Mouse (Mus musculus): ENCODE results near the gene Rab27a. TPM values are rescaled to one million over a fixed set of nuclear protein-coding genes. Genes with fewer than 3 reads are reported as not detected.

The Rab27a gene
- polyA plus RNA-seq (2012; rRNA removed): 7.4 and 17.7 TPM in 2 replicates

- peak; percentile 49 for DNase-seq (ENCODE audit: low spot score)
Measured at GRCm38 (mm10) chr9:73044146-73045079, at the start of gene Rab27a. Rab27a (plus strand) TSS chr9:73044854.

- DNase-seq (ENCODE audit: low spot score): no peak
Measured at GRCm38 (mm10) chr9:72996167-72996566, 48.5 kb upstream of the Rab27a start.

- DNase-seq (ENCODE audit: low spot score): no peak
Measured at GRCm38 (mm10) chr9:72996806-72997205, 47.8 kb upstream of the Rab27a start.

DNA sequence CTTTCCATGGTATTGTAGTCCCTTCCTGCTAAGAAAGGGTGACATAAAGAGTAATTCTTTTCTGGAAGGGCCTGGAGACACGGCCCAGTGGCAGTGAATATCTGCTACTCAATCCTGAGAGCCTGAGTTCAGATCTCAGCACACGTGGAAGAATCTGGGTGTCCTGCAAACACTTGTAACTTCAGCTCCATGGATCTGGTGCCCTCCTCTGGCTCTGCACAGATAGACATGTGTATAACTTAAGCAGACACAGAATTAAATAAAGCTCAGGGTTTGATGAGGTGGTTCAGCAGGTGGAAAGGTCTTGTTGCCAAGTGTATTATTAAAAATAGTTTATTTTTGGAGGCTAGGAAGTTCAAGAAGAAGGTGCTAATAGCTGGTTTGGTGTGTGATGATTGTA is 44.2 kb upstream of the Rab27a start:
- no peak for DNase-seq (ENCODE audit: low spot score)

DNA sequence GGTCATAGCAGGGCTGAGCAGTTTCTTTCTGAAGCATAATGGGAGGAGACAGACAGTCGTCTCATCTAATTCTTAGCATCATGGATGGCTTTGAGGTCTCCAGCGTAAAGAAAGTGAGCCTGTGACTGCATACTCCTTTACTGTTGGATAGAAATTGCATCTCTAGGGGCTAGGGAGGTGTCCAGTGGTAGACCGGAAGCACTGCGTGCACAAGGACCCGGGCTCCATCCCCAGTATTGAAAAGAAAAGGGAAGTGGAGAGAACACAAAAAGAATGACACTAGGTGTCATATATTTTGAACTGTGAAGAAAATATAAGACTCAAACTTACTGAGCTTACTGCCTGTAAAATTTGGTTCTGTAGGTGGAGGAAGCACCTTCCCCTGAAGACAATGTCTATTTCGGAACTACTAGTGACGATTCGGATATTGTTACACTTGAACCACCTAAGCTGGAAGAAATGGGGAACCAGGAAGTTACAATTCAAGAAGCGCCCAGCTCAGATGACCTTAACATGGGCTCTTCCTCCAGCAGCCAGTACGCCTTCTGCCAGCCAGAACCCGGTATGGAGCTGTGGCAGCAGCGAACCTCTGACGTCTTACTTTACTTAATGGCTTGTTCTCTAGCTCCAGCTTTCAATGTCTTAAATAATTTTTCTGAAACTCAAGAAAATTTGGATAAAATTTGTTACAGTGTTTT is 43.2 kb upstream of the Rab27a start:
- no peak for DNase-seq (ENCODE audit: low spot score)

GRCm38 (mm10) chr9:73002177-73002576 is 42.5 kb upstream of the Rab27a start:
- no peak for DNase-seq (ENCODE audit: low spot score)

DNA sequence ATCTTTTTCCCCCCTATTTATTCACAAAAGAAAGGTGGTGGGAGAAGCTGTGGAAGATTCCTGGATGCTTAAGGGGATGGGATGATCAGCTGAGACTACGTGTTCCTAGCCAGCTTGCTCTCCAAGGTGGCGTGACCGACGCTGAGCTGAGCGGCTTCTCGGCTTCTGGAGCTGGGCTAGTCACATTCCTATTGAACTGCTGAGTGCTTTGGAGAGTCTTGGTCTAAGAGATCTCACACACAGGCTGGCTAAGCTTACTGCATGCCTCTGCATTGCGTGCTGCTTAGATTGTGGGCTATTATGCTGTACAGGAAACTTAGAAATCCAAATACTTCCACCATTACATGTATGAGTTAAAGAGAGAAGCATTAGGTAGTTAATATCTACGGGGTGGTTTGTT is 40.6 kb upstream of the Rab27a start:
- no peak for DNase-seq (ENCODE audit: low spot score)

DNA sequence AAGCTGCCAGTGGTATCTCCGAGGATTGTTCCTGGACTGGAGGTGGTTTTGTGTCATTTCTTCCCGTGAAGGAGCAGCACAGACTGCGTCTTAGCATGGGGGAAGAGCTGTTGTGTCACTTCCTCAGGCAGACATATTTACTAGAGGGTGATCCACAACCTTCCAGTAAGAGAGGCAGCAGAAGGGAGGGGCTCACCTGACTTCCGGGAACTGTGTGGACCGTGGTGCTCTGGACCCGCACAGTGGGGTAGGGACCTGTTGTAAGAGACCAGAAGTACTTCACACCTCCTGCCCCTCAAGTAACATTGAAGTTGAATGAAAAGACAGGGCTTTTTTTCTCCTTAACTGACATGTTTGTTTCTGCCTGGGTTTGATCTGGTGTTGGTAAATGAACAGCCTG is 39.5 kb upstream of the Rab27a start:
- DNase-seq (ENCODE audit: low spot score): no peak

GRCm38 (mm10) chr9:73006175-73006574 is 38.5 kb upstream of the Rab27a start:
- DNase-seq (ENCODE audit: low spot score): no peak

DNA sequence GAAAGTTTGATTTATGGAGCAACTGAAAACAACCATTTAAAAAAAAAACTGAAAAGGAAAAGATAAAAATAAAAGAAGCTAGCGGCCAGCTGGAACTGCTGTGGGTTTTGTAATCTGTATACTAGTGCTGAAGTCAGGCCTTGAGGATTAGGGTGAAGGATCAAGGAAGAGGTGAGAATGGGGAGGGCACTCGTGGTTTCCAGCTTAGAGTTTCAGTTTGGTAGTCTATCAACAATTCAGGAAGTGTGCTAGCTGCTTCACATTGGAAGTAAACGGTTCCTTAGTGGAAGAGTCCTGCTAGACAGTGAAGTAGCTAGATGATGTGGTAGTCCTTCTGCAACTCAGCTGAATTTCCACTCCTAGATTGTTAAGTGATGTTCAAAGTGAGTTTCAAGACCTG is 36.3 kb upstream of the Rab27a start:
- no peak for DNase-seq (ENCODE audit: low spot score)

- no peak for DNase-seq (ENCODE audit: low spot score)
Measured at GRCm38 (mm10) chr9:73012629-73013028, 32.0 kb upstream of the Rab27a start.

DNA sequence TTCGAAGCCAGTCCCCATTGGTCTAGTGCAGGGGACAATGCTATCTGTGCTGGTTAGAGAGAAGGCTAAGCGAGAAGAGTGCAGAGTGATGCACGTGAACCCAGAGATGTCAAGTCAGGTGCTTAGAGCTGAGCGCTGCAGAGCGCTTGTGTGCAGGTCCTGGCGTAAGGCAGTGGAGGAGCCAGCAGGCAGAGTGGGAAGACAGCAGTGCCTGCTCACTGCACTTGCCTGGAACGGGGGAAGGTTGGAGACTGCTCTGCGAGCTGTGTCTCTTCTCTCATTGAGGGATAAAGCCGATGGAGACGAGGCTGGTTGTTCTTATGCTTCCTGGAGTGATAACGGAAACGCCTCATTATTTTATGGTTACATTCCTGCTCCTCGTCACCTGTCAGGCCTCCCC is 29.9 kb upstream of the Rab27a start:
- DNase-seq (ENCODE audit: low spot score): no peak

DNA sequence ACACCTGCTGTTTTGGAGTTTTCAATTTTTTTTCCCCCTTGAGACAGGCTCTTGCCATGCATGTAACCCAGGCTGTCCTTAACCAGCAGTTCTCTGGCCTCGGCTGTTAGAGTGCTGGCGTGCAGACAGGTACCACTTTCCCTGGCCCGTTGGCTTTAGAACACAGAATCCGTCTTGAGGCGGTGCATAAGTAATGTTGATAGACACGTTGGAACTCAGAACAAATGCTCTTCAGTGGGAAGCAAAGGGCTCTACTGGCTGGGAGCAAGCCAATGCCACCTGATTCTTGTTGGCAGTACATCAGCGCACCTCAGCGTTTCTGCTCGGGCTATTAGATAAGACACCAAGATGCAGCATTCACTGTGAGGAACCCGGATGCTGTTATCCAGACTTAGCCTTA is 24.8 kb upstream of the Rab27a start:
- DNase-seq (ENCODE audit: low spot score): no peak

- no peak for DNase-seq (ENCODE audit: low spot score)
Measured at GRCm38 (mm10) chr9:73020566-73021097, 24.0 kb upstream of the Rab27a start.

- DNase-seq (ENCODE audit: low spot score): no peak
Measured at GRCm38 (mm10) chr9:73025818-73026636, 18.6 kb upstream of the Rab27a start.

DNA sequence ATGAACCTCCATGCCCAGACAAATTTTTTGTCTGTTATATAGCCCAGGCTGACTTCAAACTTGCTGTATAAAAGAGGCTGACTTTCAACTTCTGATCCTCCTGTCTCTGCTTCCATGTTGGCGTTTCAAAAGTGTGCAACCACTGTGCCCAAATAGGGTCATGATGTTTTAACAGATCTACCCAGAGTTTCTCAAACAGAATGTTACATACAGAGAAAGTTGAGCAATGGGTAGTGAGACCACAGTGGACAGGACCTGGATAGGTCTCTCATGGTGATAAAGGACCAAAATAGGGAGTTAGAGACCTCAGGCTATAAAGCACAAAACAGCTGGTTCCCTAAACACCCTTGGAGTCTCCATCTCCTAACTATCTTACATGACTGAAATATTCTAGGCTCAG is 14.2 kb upstream of the Rab27a start:
- no peak for DNase-seq (ENCODE audit: low spot score)

DNA sequence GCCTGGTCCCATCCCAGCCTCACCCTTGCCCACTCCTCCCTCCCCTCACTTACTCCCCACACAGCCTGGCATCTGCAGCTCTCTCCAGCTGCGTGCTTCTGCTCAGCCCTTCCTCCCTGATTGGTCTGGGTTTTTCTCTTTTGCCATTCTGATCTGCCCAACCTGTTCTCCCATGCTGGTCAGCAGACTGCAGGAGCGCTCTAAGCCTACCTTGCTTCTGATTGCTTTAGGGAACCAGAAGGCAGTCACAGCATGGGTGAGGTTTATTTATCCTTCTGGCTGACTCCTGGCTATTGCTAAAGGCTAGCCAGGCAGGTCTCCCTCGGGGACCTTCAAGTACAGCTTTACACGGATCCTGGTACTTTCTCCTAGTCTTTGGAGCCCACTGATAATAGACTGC is 13.2 kb upstream of the Rab27a start:
- DNase-seq (ENCODE audit: low spot score): no peak

GRCm38 (mm10) chr9:73033406-73033805 is 11.2 kb upstream of the Rab27a start:
- no peak for DNase-seq (ENCODE audit: low spot score)

GRCm38 (mm10) chr9:73039222-73039945 is 5.3 kb upstream of the Rab27a start:
- peak; percentile 92 for DNase-seq (ENCODE audit: low spot score)

- DNase-seq (ENCODE audit: low spot score): no peak
Measured at GRCm38 (mm10) chr9:73040080-73040479, 4.6 kb upstream of the Rab27a start, which contains the start of gene Pigb. Pigb (minus strand) TSS chr9:73040378.

- no peak for DNase-seq (ENCODE audit: low spot score)
Measured at GRCm38 (mm10) chr9:73045204-73045603, 550 bp downstream of the Rab27a start.
